Mouse (Mus musculus) myocyte (in vitro differentiated cells): ENCODE measurements at regions not wholly inside any gene's neighbourhood (a gene's known extent, or its start where the extent isn't known, plus 50 kb on each side); places are given as distances from the start of the nearest gene placed in this dataset.

Source experiments
- H3K27me3 ChIP-seq: one replicate; pipeline ENCODE4 v1.6.1; 2011; ENCODE audit not compliant: control insufficient read depth, insufficient read depth, insufficient read length
- H3K36me3 ChIP-seq: one replicate; pipeline ENCODE4 v1.6.1; 2011; ENCODE audit not compliant: control insufficient read depth, insufficient read depth
- H3K4me2 ChIP-seq: one replicate; pipeline ENCODE4 v1.6.1; 2011; ENCODE audit warnings: low read depth, control low read depth
- H3K4me3 ChIP-seq: one replicate; pipeline ENCODE4 v1.5.1; 2011; ENCODE audit warnings: mild to moderate bottlenecking, control low read depth, moderate library complexity
- H3K79me2 ChIP-seq: one replicate; pipeline ENCODE4 v1.6.1; 2011; ENCODE audit not compliant: control insufficient read depth, insufficient read depth
- H3ac ChIP-seq: one replicate; pipeline ENCODE4 v1.6.1; 2011; ENCODE audit not compliant: control insufficient read depth, insufficient read length
- CEBPB ChIP-seq: IDR thresholded peaks from 2 replicates; pipeline ENCODE4 v1.6.1; 2011; ENCODE audit warnings: mild to moderate bottlenecking, moderate library complexity; ENCODE audit not compliant: poor library complexity, insufficient read depth, severe bottlenecking
- E2F4 ChIP-seq: IDR thresholded peaks from one replicate; pipeline ENCODE4 v1.6.1; 2011; ENCODE audit warnings: mild to moderate bottlenecking, control low read depth, moderate library complexity; ENCODE audit not compliant: insufficient read depth
- MAX ChIP-seq: IDR thresholded peaks from one replicate; pipeline ENCODE4 v1.6.1; 2011; ENCODE audit warnings: low read depth, mild to moderate bottlenecking, control low read depth
- MYOD1 ChIP-seq, 3 experiments: IDR thresholded peaks; one replicate each; pipeline ENCODE4 v1.6.1; 2011; ENCODE audit warnings: control low read depth in 2 of 3, low read depth in 2 of 3, mild to moderate bottlenecking in 2 of 3, moderate library complexity in 1 of 3; ENCODE audit not compliant: insufficient read length in 2 of 3, control insufficient read depth in 1 of 3
- MYOG ChIP-seq, 3 experiments: IDR thresholded peaks; one replicate each; pipeline ENCODE4 v1.6.1; 2011; ENCODE audit warnings: control low read depth in 2 of 3, low read depth in 2 of 3, mild to moderate bottlenecking in 2 of 3; ENCODE audit not compliant: insufficient read length in 2 of 3, control insufficient read depth in 1 of 3, insufficient read depth in 1 of 3
- POLR2A ChIP-seq: IDR thresholded peaks from one replicate; pipeline ENCODE4 v1.6.1; 2011; ENCODE audit warnings: low read depth, mild to moderate bottlenecking, control low read depth, moderate library complexity; ENCODE audit not compliant: insufficient read length
- POLR2AphosphoS2 ChIP-seq: IDR thresholded peaks from one replicate; pipeline ENCODE4 v1.6.1; 2011; ENCODE audit warnings: low read depth, control low read depth; ENCODE audit not compliant: insufficient read length
- REST ChIP-seq: IDR thresholded peaks from one replicate; pipeline ENCODE4 v1.6.1; 2011; ENCODE audit warnings: mild to moderate bottlenecking, control low read depth, moderate library complexity; ENCODE audit not compliant: insufficient read depth, insufficient read length
- SRF ChIP-seq: IDR thresholded peaks from one replicate; pipeline ENCODE4 v1.6.1; 2011; ENCODE audit warnings: low read depth; ENCODE audit not compliant: control insufficient read depth, insufficient read length
- TCF12 ChIP-seq: IDR thresholded peaks from one replicate; pipeline ENCODE4 v1.6.1; 2011; ENCODE audit warnings: mild to moderate bottlenecking, control low read depth; ENCODE audit not compliant: poor library complexity, insufficient read depth, severe bottlenecking
- TCF3 ChIP-seq: IDR thresholded peaks from one replicate; pipeline ENCODE4 v1.6.1; 2011; ENCODE audit warnings: low read depth, control low read depth; ENCODE audit not compliant: insufficient read length
- USF1 ChIP-seq: IDR thresholded peaks from one replicate; pipeline ENCODE4 v1.6.1; 2011; ENCODE audit warnings: low read depth, mild to moderate bottlenecking, control low read depth, moderate library complexity

DNA sequence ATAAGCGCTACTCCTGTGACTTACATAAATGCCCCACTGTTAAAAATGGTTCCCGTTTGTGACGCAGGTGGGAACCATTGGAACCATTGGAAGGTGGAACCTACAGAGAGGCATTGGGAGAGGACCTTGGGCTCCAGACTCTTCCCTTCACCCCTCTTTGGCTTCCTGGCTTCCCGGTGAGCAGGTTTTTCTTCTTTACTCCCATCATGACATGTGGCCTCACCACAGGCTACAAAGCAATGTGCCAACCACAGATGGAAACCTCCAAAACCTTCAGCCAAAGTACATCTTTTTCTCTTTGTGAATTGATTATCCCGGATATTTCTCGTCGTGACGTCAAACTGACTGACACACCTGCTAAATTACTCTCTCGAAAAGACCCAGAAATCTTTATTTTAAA, 166.9 kb upstream of the Arrdc4 start:
- Histone ChIP-seq H3K4me2 (no peak overlapping the region), H3K36me3 (no peaks in the 10 kb centered on the region), H3K79me2 (no peaks in the 10 kb centered on the region), H3K27me3 (no peaks in the 10 kb centered on the region), H3ac (no peak overlapping the region), H3K4me3 (no peak overlapping the region)
- TF ChIP-seq POLR2AphosphoS2 (no peak), TCF12 (no peak), SRF (no peak), MAX (no peak), TCF3 (no peak), USF1 (no peak), POLR2A (no peak), CEBPB (no peak), REST (no peak), MYOG (IDR thresholded peaks at IDR 0.05; ENCODE audit: control insufficient read depth in 1 of 3, insufficient read depth in 1 of 3, insufficient read length in 2 of 3, low read depth in 2 of 3) (no peak), MYOD1 (IDR thresholded peaks at IDR 0.05; ENCODE audit: control insufficient read depth in 1 of 3, insufficient read length in 2 of 3, low read depth in 2 of 3) (no peak), E2F4 (no peak)

DNA sequence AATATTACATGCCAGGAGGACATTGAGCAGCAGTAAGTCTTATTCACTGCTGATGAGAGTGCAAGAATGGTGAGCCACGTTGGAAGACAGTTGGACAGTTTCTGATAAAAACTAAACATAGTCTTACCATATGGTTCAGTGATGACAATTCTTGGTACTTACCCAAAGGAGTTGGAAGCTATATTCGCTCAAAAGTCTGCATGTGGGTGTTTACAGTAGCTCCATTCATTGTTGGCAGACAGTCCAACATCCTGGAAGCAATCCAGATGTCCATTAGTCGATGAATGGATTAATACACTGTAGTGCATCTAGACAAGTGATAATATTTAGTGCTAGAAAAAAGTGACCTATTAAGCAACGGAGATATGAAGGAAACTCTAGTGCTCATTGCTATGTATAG, 165.3 kb upstream of the Arrdc4 start:
- TF ChIP-seq E2F4 (no peak), CEBPB (no peak), REST (no peak), TCF3 (no peak)
- H3K4me3 ChIP-seq: no peak overlapping the region
- H3K36me3 ChIP-seq: no peaks in the 10 kb centered on the region
- H3K27me3 ChIP-seq: no peaks in the 10 kb centered on the region
- H3K4me2 ChIP-seq: no peak overlapping the region
- no peak overlapping the region for H3ac ChIP-seq
- H3K79me2 ChIP-seq: no peaks in the 10 kb centered on the region

DNA sequence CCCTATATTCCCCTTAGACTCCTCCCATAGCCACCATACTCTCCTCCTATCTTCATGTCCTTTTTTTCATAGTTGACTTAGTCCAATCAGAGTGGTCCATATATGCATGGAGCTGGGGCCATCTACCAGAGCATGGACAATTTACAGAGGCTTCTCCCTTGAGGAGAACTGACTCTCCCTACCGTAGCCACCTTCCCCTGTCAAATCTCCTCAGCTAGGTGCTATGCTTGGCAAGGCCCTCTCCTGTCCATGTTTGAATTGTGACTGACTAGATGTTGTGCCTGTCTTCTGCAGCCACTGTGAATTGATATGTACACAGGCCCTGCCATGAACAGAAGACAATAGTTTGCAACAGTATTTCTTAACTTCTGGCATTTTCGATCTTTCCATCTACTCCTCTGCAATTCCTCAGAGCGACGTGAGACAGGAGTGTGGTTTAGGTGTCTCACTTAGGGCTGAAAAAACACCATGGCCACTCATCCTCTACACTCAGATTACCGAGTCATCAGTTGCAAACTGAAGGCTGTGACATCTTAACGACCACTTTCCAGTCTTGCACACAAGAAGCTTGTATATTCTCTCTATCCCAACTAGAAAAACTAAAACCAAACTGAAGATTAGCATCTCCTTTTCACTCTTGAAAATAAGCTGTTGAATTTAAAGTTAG, 163.1 kb upstream of the Arrdc4 start:
- TF ChIP-seq POLR2AphosphoS2: no peak
- no peak for TF ChIP-seq REST
- no peak for TF ChIP-seq SRF
- TF ChIP-seq TCF3: no peak
- no peak for TF ChIP-seq MAX
- TF ChIP-seq CEBPB: no peak
- TF ChIP-seq MYOG (IDR thresholded peaks at IDR 0.05; ENCODE audit: control insufficient read depth in 1 of 3, insufficient read depth in 1 of 3, insufficient read length in 2 of 3, low read depth in 2 of 3): no peak
- TF ChIP-seq MYOD1 (IDR thresholded peaks at IDR 0.05; ENCODE audit: control insufficient read depth in 1 of 3, insufficient read length in 2 of 3, low read depth in 2 of 3): no peak
- no peak for TF ChIP-seq E2F4
- H3K4me2 ChIP-seq: no peak overlapping the region
- no peak overlapping the region for H3ac ChIP-seq
- no peaks in the 10 kb centered on the region for H3K27me3 ChIP-seq
- no peak overlapping the region for H3K4me3 ChIP-seq
- no peaks in the 10 kb centered on the region for H3K36me3 ChIP-seq
- no peaks in the 10 kb centered on the region for H3K79me2 ChIP-seq

DNA sequence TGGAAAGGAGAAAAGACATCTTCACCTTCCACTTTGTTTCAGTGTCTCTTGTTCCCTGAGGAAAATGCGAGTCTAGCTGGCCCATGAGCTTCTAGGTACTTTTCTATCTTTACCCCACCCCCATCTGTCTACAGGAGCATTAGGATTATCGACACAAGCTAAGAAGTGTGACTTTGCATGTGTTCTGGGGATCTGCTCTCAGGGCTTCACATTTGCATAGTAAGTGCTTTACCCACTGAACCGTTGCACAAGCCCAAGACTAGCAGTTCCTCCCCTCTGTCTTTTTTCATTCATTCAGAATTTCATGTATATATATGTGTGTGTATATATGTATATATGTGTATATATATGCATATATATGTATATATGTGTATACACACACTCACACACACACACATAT, 162.5 kb upstream of the Arrdc4 start:
- no peaks in the 10 kb centered on the region for H3K36me3 ChIP-seq

DNA sequence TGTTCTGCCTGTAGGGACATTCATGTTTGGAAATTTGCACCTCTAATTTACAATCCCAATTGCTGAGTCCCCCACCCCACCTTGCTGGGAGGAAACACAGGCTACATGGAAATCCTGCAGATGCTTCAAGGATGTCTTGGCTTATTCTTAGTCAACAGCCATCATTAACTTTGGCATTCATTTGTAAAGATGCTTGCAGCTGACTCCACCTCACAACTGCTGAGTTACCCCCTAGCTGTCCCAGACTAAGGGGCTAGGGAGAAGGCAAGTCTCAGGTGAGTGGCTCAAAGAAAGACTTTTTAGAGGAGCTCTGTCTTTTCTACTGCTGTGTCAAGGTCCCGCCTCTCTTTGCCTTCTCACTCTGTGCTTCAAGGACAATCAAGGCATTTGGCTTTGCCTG, 160.7 kb upstream of the Arrdc4 start:
- no peaks in the 10 kb centered on the region for H3K27me3 ChIP-seq
- no peak for TF ChIP-seq TCF12
- TF ChIP-seq TCF3: no peak
- TF ChIP-seq POLR2AphosphoS2: no peak
- no peak for TF ChIP-seq MYOD1 (IDR thresholded peaks at IDR 0.05; ENCODE audit: control insufficient read depth in 1 of 3, insufficient read length in 2 of 3, low read depth in 2 of 3)
- no peak for TF ChIP-seq E2F4
- TF ChIP-seq USF1: no peak
- no peak for TF ChIP-seq SRF
- no peak for TF ChIP-seq CEBPB
- no peak for TF ChIP-seq MYOG (IDR thresholded peaks at IDR 0.05; ENCODE audit: control insufficient read depth in 1 of 3, insufficient read depth in 1 of 3, insufficient read length in 2 of 3, low read depth in 2 of 3)
- no peak for TF ChIP-seq POLR2A
- TF ChIP-seq REST: no peak
- TF ChIP-seq MAX: no peak
- H3K36me3 ChIP-seq: no peaks in the 10 kb centered on the region
- H3K4me2 ChIP-seq: no peak overlapping the region
- H3K79me2 ChIP-seq: no peaks in the 10 kb centered on the region
- H3K4me3 ChIP-seq: no peak overlapping the region
- no peak overlapping the region for H3ac ChIP-seq

More for the DNA sequence above, 162.5 kb upstream of the Arrdc4 start:
- Histone ChIP-seq H3ac (no peak overlapping the region), H3K27me3 (no peaks in the 10 kb centered on the region), H3K4me3 (no peak overlapping the region), H3K4me2 (no peak overlapping the region), H3K79me2 (no peaks in the 10 kb centered on the region)
- TF ChIP-seq MYOD1 (IDR thresholded peaks at IDR 0.05; ENCODE audit: control insufficient read depth in 1 of 3, insufficient read length in 2 of 3, low read depth in 2 of 3) (no peak), TCF3 (no peak), E2F4 (no peak), USF1 (no peak), POLR2AphosphoS2 (no peak), SRF (no peak), MAX (no peak), MYOG (IDR thresholded peaks at IDR 0.05; ENCODE audit: control insufficient read depth in 1 of 3, insufficient read depth in 1 of 3, insufficient read length in 2 of 3, low read depth in 2 of 3) (no peak), POLR2A (no peak), CEBPB (no peak), REST (no peak), TCF12 (no peak)
